Mouse (Mus musculus): Measurements from ENCODE around the gene Cyp27a1. TPM values are rescaled to one million over a fixed set of nuclear protein-coding genes. Genes with fewer than 3 reads are reported as not detected.

Gene Cyp27a1
- polyA plus RNA-seq, 1 experiment from 2014 or later: 9.7 TPM

DNA sequence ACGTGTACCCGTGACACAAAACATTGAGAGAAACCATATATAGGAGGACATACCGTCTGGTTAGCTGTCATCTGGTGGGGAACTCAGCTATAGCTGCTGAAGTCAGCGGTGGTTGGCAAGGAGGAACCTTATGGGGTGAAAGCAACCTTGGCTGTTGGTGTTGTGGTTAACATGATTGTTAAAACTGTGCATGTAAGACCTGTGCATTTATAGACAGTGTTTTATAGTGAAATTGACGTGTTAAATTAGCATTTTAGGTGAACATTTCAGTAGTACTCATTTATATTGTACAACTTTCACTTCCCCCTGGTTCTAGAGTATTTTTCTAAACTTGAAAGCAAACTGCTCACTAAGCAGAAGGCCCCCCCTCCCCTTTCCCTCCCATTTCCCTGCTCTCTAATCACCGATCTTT, 11.2 kb upstream of the Cyp27a1 start:
- H3K4me2 ChIP-seq: no peak overlapping the region
- no peak for ATAC-seq (ENCODE audit: insufficient number of reproducible peaks, low FRiP score, low TSS enrichment, low read depth)
- H3K9me3 ChIP-seq: no peaks in the 10 kb centered on the region
- no peaks in the 10 kb centered on the region for H3K27me3 ChIP-seq
- H3K4me3 ChIP-seq: no peak overlapping the region
- peaks cover 39% of the 10 kb centered on the region for H3K36me3 ChIP-seq
- WGBS: 79% methylated on average over 6 of the region's 6 CpGs
- H3K9ac ChIP-seq: no peak overlapping the region
- no peaks in the 10 kb centered on the region for H3K4me1 ChIP-seq
- H3K27ac ChIP-seq: no peak overlapping the region

- ATAC-seq (ENCODE audit: insufficient number of reproducible peaks, low FRiP score, low TSS enrichment, low read depth): no peak
- WGBS: 73% methylated on average over 3 of the region's 3 CpGs
- H3K36me3 ChIP-seq: peaks cover 19% of the 10 kb centered on the region
Observed at GRCm38 (mm10) chr1:74704156-74704555, 9.2 kb upstream of the Cyp27a1 start.

GRCm38 (mm10) chr1:74705016-74705415, 8.4 kb upstream of the Cyp27a1 start:
- Histone ChIP-seq H3K4me1 (no peaks in the 10 kb centered on the region), H3K27me3 (no peaks in the 10 kb centered on the region), H3K36me3 (peaks cover 15% of the 10 kb centered on the region), H3K4me3 (no peak overlapping the region), H3K27ac (no peak overlapping the region), H3K4me2 (no peak overlapping the region), H3K9me3 (no peaks in the 10 kb centered on the region), H3K9ac (no peak overlapping the region)
- WGBS: 65% methylated on average over 5 of the region's 5 CpGs
- ATAC-seq (ENCODE audit: insufficient number of reproducible peaks, low FRiP score, low TSS enrichment, low read depth): no peak

More at GRCm38 (mm10) chr1:74704156-74704555, 9.2 kb upstream of the Cyp27a1 start:
- H3K4me2 ChIP-seq: no peak overlapping the region
- no peaks in the 10 kb centered on the region for H3K4me1 ChIP-seq
- no peak overlapping the region for H3K4me3 ChIP-seq
- H3K9me3 ChIP-seq: no peaks in the 10 kb centered on the region
- no peak overlapping the region for H3K27ac ChIP-seq
- H3K9ac ChIP-seq: no peak overlapping the region
- no peaks in the 10 kb centered on the region for H3K27me3 ChIP-seq

- Histone ChIP-seq H3K27me3 (no peaks in the 10 kb centered on the region), H3K4me1 (peaks cover 17% of the 10 kb centered on the region), H3K36me3 (no peaks in the 10 kb centered on the region), H3K27ac (no peak overlapping the region), H3K4me2 (no peak overlapping the region), H3K9ac (no peak overlapping the region), H3K4me3 (no peak overlapping the region), H3K9me3 (no peaks in the 10 kb centered on the region)
- 33% methylated on average over 6 of the region's 6 CpGs for WGBS
- no peak for ATAC-seq (ENCODE audit: insufficient number of reproducible peaks, low FRiP score, low TSS enrichment, low read depth)
Observed at GRCm38 (mm10) chr1:74709566-74709965, 3.8 kb upstream of the Cyp27a1 start.

DNA sequence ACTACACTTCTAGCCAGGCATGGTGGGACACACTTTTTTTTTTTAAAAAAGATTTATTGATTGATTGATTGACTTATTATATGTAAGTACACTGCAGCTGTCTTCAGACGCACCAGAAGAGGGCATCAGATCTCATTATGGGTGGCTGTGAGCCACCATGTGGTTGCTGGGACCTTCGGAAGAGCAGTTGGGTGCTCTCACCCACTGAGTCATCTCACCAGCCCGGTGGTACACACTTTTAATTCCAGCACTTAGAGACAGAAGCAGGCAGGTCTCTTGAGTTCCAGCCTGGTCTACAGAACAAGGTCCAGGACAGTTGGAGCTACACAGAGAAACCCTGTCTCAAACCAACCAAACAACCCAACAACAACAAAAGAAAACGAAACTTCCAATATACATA, 1.3 kb upstream of the Cyp27a1 start:
- Histone ChIP-seq H3K36me3 (no peaks in the 10 kb centered on the region), H3K9ac (no peak overlapping the region), H3K27me3 (no peaks in the 10 kb centered on the region), H3K27ac (no peak overlapping the region), H3K9me3 (no peaks in the 10 kb centered on the region), H3K4me1 (peaks cover 17% of the 10 kb centered on the region), H3K4me3 (no peak overlapping the region), H3K4me2 (no peak overlapping the region)
- WGBS: 77% methylated on average over 4 of the region's 4 CpGs
- no peak for ATAC-seq (ENCODE audit: insufficient number of reproducible peaks, low FRiP score, low TSS enrichment, low read depth)

DNA sequence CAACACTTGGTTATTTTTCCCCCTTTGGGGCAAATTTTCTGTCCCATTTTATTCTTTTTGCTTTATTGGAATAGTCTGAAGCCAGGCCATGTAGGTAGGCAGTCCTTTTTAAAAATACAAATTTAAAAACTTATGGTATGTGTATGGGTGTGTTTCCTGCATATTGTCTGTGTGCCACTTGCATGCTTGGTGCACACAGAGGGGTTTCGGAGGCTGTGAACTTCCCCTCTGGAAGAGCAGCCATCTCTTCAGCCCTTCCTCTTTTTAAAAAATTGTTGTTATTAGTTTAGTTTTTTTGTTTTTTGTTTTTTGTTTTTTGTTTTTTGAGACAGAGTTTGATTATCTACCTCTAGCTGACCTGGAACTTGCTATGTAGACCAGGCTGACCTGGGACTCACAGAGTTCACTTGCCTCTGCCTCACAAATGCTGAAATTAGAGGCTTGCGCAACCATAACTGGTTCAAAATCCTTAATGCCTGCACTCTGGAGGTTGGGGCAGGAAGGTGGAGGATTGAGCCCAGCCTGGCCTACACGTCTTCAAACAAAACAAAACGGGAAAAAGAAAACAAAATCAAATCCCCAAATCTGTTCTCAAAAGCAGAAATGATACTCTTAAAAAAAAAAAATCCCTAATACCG, 794 bp upstream of the Cyp27a1 start:
- Histone ChIP-seq H3K27me3 (no peaks in the 10 kb centered on the region), H3K4me3 (peak overlapping the region; percentile 47), H3K36me3 (no peaks in the 10 kb centered on the region), H3K4me2 (peak overlapping the region; percentile 75), H3K4me1 (peaks cover 17% of the 10 kb centered on the region), H3K9ac (no peak overlapping the region), H3K9me3 (no peaks in the 10 kb centered on the region), H3K27ac (no peak overlapping the region)
- 32% methylated on average over 5 of the region's 5 CpGs for WGBS
- ATAC-seq (ENCODE audit: insufficient number of reproducible peaks, low FRiP score, low TSS enrichment, low read depth): no peak

GRCm38 (mm10) chr1:74713859-74714730, 721 bp downstream of the Cyp27a1 start:
- H3K36me3 ChIP-seq: no peaks in the 10 kb centered on the region
- no peak for ATAC-seq (ENCODE audit: insufficient number of reproducible peaks, low FRiP score, low TSS enrichment, low read depth)
- H3K27ac ChIP-seq: no peak overlapping the region
- peak overlapping the region; percentile 75 for H3K4me2 ChIP-seq
- WGBS: 20% methylated on average over 12 of the region's 12 CpGs
- peaks cover 17% of the 10 kb centered on the region for H3K4me1 ChIP-seq
- H3K4me3 ChIP-seq: peak overlapping the region; percentile 47
- no peaks in the 10 kb centered on the region for H3K9me3 ChIP-seq
- H3K9ac ChIP-seq: 0 out of 2 replicates have a peak overlapping the region, but pooled peaks have one; percentile 38
- H3K27me3 ChIP-seq: no peaks in the 10 kb centered on the region

GRCm38 (mm10) chr1:74714967-74715366, 1.6 kb downstream of the Cyp27a1 start:
- Histone ChIP-seq H3K4me2 (no peak overlapping the region), H3K4me3 (no peak overlapping the region), H3K27me3 (no peaks in the 10 kb centered on the region), H3K9ac (no peak overlapping the region), H3K9me3 (no peaks in the 10 kb centered on the region), H3K27ac (no peak overlapping the region), H3K4me1 (peaks cover 17% of the 10 kb centered on the region), H3K36me3 (no peaks in the 10 kb centered on the region)
- ATAC-seq (ENCODE audit: insufficient number of reproducible peaks, low FRiP score, low TSS enrichment, low read depth): no peak
- WGBS: 21% methylated on average over 2 of the region's 2 CpGs

DNA sequence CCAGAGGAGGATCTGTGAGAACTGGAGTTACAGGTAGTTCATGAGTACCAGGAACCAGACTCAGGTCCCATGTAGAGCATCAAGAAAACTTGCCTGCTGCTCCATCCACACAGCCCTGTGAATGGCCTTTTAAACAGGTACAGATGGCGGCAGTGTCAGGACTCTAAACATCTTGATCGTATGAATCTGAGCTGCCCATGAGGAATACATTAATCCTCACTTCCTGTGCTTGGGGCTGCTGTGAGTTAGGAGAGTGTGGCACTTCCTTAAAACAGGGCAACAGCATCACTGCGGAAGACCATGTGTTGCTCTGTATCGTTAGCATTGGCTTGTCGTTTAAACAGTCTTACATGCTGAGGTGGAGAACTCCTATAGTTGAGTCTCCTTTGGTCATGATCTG, 2.1 kb downstream of the Cyp27a1 start:
- no peak for ATAC-seq (ENCODE audit: insufficient number of reproducible peaks, low FRiP score, low TSS enrichment, low read depth)
- no peak overlapping the region for H3K4me2 ChIP-seq
- no peak overlapping the region for H3K9ac ChIP-seq
- H3K36me3 ChIP-seq: no peaks in the 10 kb centered on the region
- no peak overlapping the region for H3K4me3 ChIP-seq
- H3K4me1 ChIP-seq: peaks cover 17% of the 10 kb centered on the region
- no peaks in the 10 kb centered on the region for H3K9me3 ChIP-seq
- H3K27ac ChIP-seq: no peak overlapping the region
- 23% methylated on average over 5 of the region's 5 CpGs for WGBS
- H3K27me3 ChIP-seq: no peaks in the 10 kb centered on the region

- no peaks in the 10 kb centered on the region for H3K36me3 ChIP-seq
- H3K4me1 ChIP-seq: peaks cover 17% of the 10 kb centered on the region
- H3K27ac ChIP-seq: no peak overlapping the region
- no peak for ATAC-seq (ENCODE audit: insufficient number of reproducible peaks, low FRiP score, low TSS enrichment, low read depth)
- H3K4me2 ChIP-seq: no peak overlapping the region
- H3K4me3 ChIP-seq: no peak overlapping the region
- 67% methylated on average over 6 of the region's 6 CpGs for WGBS
- no peak overlapping the region for H3K9ac ChIP-seq
- no peaks in the 10 kb centered on the region for H3K27me3 ChIP-seq
- H3K9me3 ChIP-seq: no peaks in the 10 kb centered on the region
Observed at GRCm38 (mm10) chr1:74715886-74716285, 2.5 kb downstream of the Cyp27a1 start.

- H3K4me3 ChIP-seq: no peak overlapping the region
- peaks cover 11% of the 10 kb centered on the region for H3K4me1 ChIP-seq
- no peak overlapping the region for H3K4me2 ChIP-seq
- H3K36me3 ChIP-seq: no peaks in the 10 kb centered on the region
- no peaks in the 10 kb centered on the region for H3K9me3 ChIP-seq
- H3K27ac ChIP-seq: no peak overlapping the region
- WGBS: 62% methylated on average over 8 of the region's 8 CpGs
- ATAC-seq (ENCODE audit: insufficient number of reproducible peaks, low FRiP score, low TSS enrichment, low read depth): no peak
- H3K27me3 ChIP-seq: no peaks in the 10 kb centered on the region
- H3K9ac ChIP-seq: no peak overlapping the region
Observed at GRCm38 (mm10) chr1:74718113-74718512, 4.7 kb downstream of the Cyp27a1 start.

DNA sequence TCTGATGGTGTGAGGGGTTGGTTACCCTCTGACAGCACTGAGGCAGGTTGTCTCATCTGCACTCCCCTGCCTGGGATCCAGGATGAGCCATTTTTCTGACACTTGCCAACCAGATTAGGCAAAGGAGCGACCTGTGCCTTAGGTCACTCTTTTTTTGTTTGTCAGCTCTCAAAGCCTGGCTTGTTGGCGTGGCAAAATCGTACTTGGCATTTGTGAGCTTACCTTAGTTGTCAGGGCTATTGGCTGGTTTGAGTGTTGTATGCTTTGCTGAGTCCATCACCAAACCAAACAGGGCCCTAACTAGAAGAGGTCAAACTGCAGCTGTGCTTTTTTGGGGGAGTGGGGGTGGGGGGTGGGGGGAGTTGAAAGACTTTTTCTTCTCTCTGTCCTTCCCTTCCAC, 5.9 kb downstream of the Cyp27a1 start:
- no peak overlapping the region for H3K4me2 ChIP-seq
- no peaks in the 10 kb centered on the region for H3K9me3 ChIP-seq
- no peak for ATAC-seq (ENCODE audit: insufficient number of reproducible peaks, low FRiP score, low TSS enrichment, low read depth)
- H3K27me3 ChIP-seq: no peaks in the 10 kb centered on the region
- no peak overlapping the region for H3K4me3 ChIP-seq
- 81% methylated on average over 3 of the region's 3 CpGs for WGBS
- H3K4me1 ChIP-seq: no peaks in the 10 kb centered on the region
- H3K27ac ChIP-seq: no peak overlapping the region
- H3K36me3 ChIP-seq: no peaks in the 10 kb centered on the region
- no peak overlapping the region for H3K9ac ChIP-seq

All from limb, embryonic 15.5 days (tissue).